In genomic region chr9:107576357-107577107, GRCm38 (mm10) we compare ENCODE assay signal across 8 mouse cellular contexts. TPM values are rescaled to one million over a fixed set of nuclear protein-coding genes. Genes with fewer than 3 reads are reported as not detected.
DNase-seq lines count a peak whose midpoint lies in the region; ATAC-seq and TF ChIP-seq lines count a peak whose summit lies in the region.

Gene Hyal1, plus strand, starts transcription at chr9:107576927.

- H3K4me2 ChIP-seq in hindbrain, embryonic 13.5 days: peak within 1 kb of the TSS; percentile 48
- peak within 1 kb of the TSS; percentile 88 for H3K4me2 ChIP-seq in liver, embryonic 11.5 days
- H3K4me2 ChIP-seq in midbrain, postnatal 0 days (ENCODE audit: low read depth, low read length, poor library complexity, severe bottlenecking): peak within 1 kb of the TSS; percentile 29

- peak; percentile 81 to 87 for DNase-seq in cerebellum, postnatal 10 days
- DNase-seq in cerebellum, adult 9-11 months: no peak
- peak; percentile 81 for DNase-seq in c-Kit-positive CD71-positive TER-119-negative erythroid progenitor cells, embryonic 14.5 days (ENCODE audit: low read depth)
- peak; percentile 92 for DNase-seq in gastrocnemius, adult 2 months
- DNase-seq in liver, embryonic 11.5 days (ENCODE audit: low spot score): peak; percentile 84
- DNase-seq in midbrain, postnatal 0 days (ENCODE audit: low spot score): peak; percentile 79
- peak; percentile 83 to 88 for DNase-seq in urinary bladder, postnatal 4 days (ENCODE audit: low spot score in 2 of 2)

- peak within 1 kb of the TSS; percentile 74 for H3K4me3 ChIP-seq in gastrocnemius, adult 2 months
- peak within 1 kb of the TSS; percentile 20 for H3K4me3 ChIP-seq in hindbrain, embryonic 13.5 days
- H3K4me3 ChIP-seq in liver, embryonic 11.5 days (ENCODE audit: low read depth, low read length): peak within 1 kb of the TSS; percentile 51
- no peak within 1 kb of the TSS; the same call in 1 of the 2 replicates for H3K4me3 ChIP-seq in midbrain, postnatal 0 days (ENCODE audit: low read depth, low read length)

- WGBS in hindbrain, embryonic 13.5 days: 32% methylated on average over 16 of the region's 16 CpGs
- 30% methylated on average over 16 of the region's 16 CpGs for WGBS in liver, embryonic 11.5 days
- WGBS in midbrain, postnatal 0 days: 24% methylated on average over 16 of the region's 16 CpGs

- peak; percentile 16; the same call in 1 of the 2 replicates for ATAC-seq in hindbrain, embryonic 13.5 days (ENCODE audit: low FRiP score)
- peak; percentile 78 for ATAC-seq in liver, embryonic 11.5 days (replicated peaks; ENCODE audit: low FRiP score)
- peak; percentile 64 for ATAC-seq in midbrain, postnatal 0 days (ENCODE audit: low FRiP score)

- H3K4me1 ChIP-seq in hindbrain, embryonic 13.5 days (replicated peaks): peaks cover 52% of the 10 kb centered on the region
- H3K4me1 ChIP-seq in liver, embryonic 11.5 days (replicated peaks; ENCODE audit: control insufficient read depth, insufficient read depth, low read length): peaks cover 32% of the 10 kb centered on the region
- 0 out of 2 replicates have a peak, but pooled peaks cover 7% of the 10 kb centered on the region for H3K4me1 ChIP-seq in midbrain, postnatal 0 days (ENCODE audit: insufficient read depth, low read length)

- H3K36me3 ChIP-seq in hindbrain, embryonic 13.5 days: peaks cover 35% of the 10 kb centered on the region
- peaks cover 21% of the 10 kb centered on the region for H3K36me3 ChIP-seq in liver, embryonic 11.5 days (ENCODE audit: control insufficient read depth, insufficient read depth, low read length)
- H3K36me3 ChIP-seq in midbrain, postnatal 0 days (ENCODE audit: insufficient read depth, low read length): peaks cover 7% of the 10 kb centered on the region

- intact Hi-C loops in gastrocnemius, adult 2 months (cut with DNase I): no loop called here

- H3K9me3 ChIP-seq in hindbrain, embryonic 13.5 days: no peaks in the 10 kb centered on the region
- H3K9me3 ChIP-seq in liver, embryonic 11.5 days (ENCODE audit: control insufficient read depth, low read length): no peaks in the 10 kb centered on the region
- no peaks in the 10 kb centered on the region for H3K9me3 ChIP-seq in midbrain, postnatal 0 days (ENCODE audit: low read length)

- peak within 1 kb of the TSS; percentile 82 for H3K27ac ChIP-seq in gastrocnemius, adult 2 months
- H3K27ac ChIP-seq in hindbrain, embryonic 13.5 days: no peak within 1 kb of the TSS; the same call in 1 of the 2 replicates
- H3K27ac ChIP-seq in liver, embryonic 11.5 days (ENCODE audit: low read depth, low read length): peak within 1 kb of the TSS; percentile 74
- peak within 1 kb of the TSS; percentile 13 for H3K27ac ChIP-seq in midbrain, postnatal 0 days (ENCODE audit: low read depth, low read length)

- no peak for TF ChIP-seq CTCF in gastrocnemius, adult 2 months (IDR thresholded peaks at IDR 0.05)
- TF ChIP-seq CTCF in midbrain, postnatal 0 days (IDR thresholded peaks at IDR 0.05): no peak

- H3K27me3 ChIP-seq in hindbrain, embryonic 13.5 days: no peaks in the 10 kb centered on the region
- H3K27me3 ChIP-seq in liver, embryonic 11.5 days (replicated peaks; ENCODE audit: control insufficient read depth, insufficient read depth, low read length): no peaks in the 10 kb centered on the region
- no peaks in the 10 kb centered on the region for H3K27me3 ChIP-seq in midbrain, postnatal 0 days (ENCODE audit: insufficient read depth, low read length)

- peak within 1 kb of the TSS; percentile 26 for H3K9ac ChIP-seq in hindbrain, embryonic 13.5 days
- H3K9ac ChIP-seq in liver, embryonic 11.5 days (ENCODE audit: low read depth, low read length): peak within 1 kb of the TSS; percentile 71
- H3K9ac ChIP-seq in midbrain, postnatal 0 days (replicated peaks; ENCODE audit: low read length, poor library complexity, severe bottlenecking): no peak within 1 kb of the TSS

RNA-seq across cellular contexts. Expression of gene Hyal1, which starts in this region (rescaled TPM):
- total RNA-seq in gastrocnemius, adult 2 months (2021): 1 to 10 TPM; 1.6 to 2.4 TPM
- polyA plus RNA-seq in hindbrain, embryonic 13.5 days (2015; fragmentation: Nextera tagmentation; extraction: Ambion mirVana): 7.4 and 8.4 TPM in 2 replicates
- polyA plus RNA-seq in liver, embryonic 11.5 days (2014; fragmentation: Nextera tagmentation; extraction: Ambion mirVana): 4.2 and 4.6 TPM in 2 replicates
- total RNA-seq in midbrain, postnatal 0 days (2014; rRNA removed): 2.4 and 3.5 TPM in 2 replicates
- polyA plus RNA-seq in midbrain, postnatal 0 days (2015; fragmentation: Nextera tagmentation; extraction: Ambion mirVana): 2.5 and 2.9 TPM in 2 replicates

Comparison
In these comparisons a context has a peak if more than half of its experiments do, and no peak if none do; other contexts are left out.
1. ATAC-seq: peak in every context shown above with its lines; median percentile 78 in liver, embryonic 11.5 days; 64 in midbrain, postnatal 0 days; 16 in hindbrain, embryonic 13.5 days.
2. H3K4me2 ChIP-seq: peak in every context shown above with its lines; median percentile 88 in liver, embryonic 11.5 days; 48 in hindbrain, embryonic 13.5 days; 29 in midbrain, postnatal 0 days.